Mouse (Mus musculus): Measurements from ENCODE around the gene Vmn2r52. TPM values are rescaled to one million over a fixed set of nuclear protein-coding genes. Genes with fewer than 3 reads are reported as not detected.
"Not testable (repeated sequence)": the region's sequence is repeated elsewhere in the genome, so short reads cannot be mapped to it uniquely, and the experiment has no call there.

Vmn2r52 gene
- not detected for total RNA-seq (2021)
- long read RNA-seq, experiment 1: 0 reads
- long read RNA-seq, experiment 2: 0 reads

DNA sequence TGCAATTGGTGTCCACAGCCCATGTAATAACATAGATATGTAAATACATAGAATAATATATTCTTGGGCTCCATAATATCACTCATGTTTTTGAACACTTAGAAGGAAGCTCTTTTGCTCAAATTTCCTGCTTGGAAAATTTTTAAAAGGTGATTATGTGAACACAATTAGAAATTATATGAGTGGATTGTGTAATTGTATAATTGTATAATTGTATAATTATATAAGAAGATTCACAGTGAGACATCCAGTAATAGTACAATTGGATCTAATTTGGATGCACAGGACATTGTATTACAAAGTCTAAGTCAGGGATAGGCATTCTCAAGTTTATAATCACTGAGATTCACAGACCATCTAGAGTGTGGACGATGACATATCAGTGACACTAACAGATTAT, at the start of gene Vmn2r52:
Gene Vmn2r52 (minus strand): TSS at position 101 of the 400 bp plus-strand sequence.
- no peak for DNase-seq

DNA sequence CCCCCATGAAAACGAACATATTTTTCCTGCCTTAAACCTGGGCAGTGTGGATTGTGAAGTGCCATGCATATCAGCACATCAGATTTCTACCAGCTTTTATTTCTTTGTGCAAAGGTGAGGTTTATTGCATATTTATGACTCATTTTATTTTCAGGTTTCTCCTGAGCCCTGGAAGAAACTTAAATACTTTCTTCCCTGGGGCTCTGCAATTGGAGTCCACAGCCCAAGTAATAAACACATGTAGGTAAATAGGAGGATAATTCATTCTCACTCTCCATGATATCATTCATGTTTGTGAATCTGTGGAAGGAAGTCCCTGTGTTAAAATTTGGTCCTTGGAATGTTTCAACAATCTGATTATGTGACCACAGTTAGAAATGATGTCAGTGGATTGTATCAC, 70.7 kb downstream of the Vmn2r52 start, which contains the start of gene Vmn2r51:
Gene Vmn2r51 (minus strand): TSS at position 101 of the 400 bp plus-strand sequence.
- not testable (repeated sequence) for DNase-seq

Other genes with a start within 250 kb of the Vmn2r52 start
- not detected for gene Vmn2r48, start 223.0 kb downstream of the Vmn2r52 start, total RNA-seq (2021)
- not detected for gene Vmn2r49, start 184.3 kb downstream of the Vmn2r52 start, total RNA-seq (2021)
- not detected for gene Vmn2r50, start 123.3 kb downstream of the Vmn2r52 start, total RNA-seq (2021)
- gene Vmn2r51, start 70.8 kb downstream of the Vmn2r52 start, total RNA-seq (2021): not detected
- gene Vmn1r66, start 101.4 kb upstream of the Vmn2r52 start, total RNA-seq (2021): not detected

Data from gastrocnemius, postnatal 10 days (tissue).